Mouse (Mus musculus) MEL (cell line): ENCODE results near the gene Prpsap1. TPM values are rescaled to one million over a fixed set of nuclear protein-coding genes. Genes with fewer than 3 reads are reported as not detected.

Experiments used
- DNase-seq: peaks from one replicate; pipeline ENCODE4 v3.0.0; 2011; ENCODE audit warnings: low read depth, low spot score
- H3K27ac ChIP-seq: 2 replicates; pipeline ENCODE4 v1.5.1; 2012; ENCODE audit warnings: low read depth, mild to moderate bottlenecking, control low read depth, low read length, moderate library complexity; ENCODE audit not compliant: control insufficient read depth
- H3K27me3 ChIP-seq, 2 experiments: fragments of 150-350 bp in 1 of 2; sonication (generic) in 1 of 2; 2 replicates each; pipeline ENCODE4 v1.6.1; 2012; ENCODE audit warnings: low read length in 2 of 2, mild to moderate bottlenecking in 2 of 2, improper control_type of control experiment in 1 of 2, moderate library complexity in 1 of 2; ENCODE audit not compliant: insufficient read depth in 2 of 2, control insufficient read depth in 1 of 2
- H3K36me3 ChIP-seq, 2 experiments: 2 replicates each; pipeline ENCODE4 v1.6.1; 2012 to 2014; ENCODE audit warnings: low read length in 2 of 2, improper control_type of control experiment in 1 of 2, inconsistent platforms in 1 of 2, mild to moderate bottlenecking in 1 of 2; ENCODE audit not compliant: insufficient read depth in 2 of 2, control insufficient read depth in 1 of 2
- H3K4me1 ChIP-seq, 2 experiments: fragments of 150-350 bp in 1 of 2; sonication (generic) in 1 of 2; 2 replicates each; pipeline ENCODE4 v1.6.1; 2012; ENCODE audit warnings: low read length in 2 of 2, improper control_type of control experiment in 1 of 2, mild to moderate bottlenecking in 1 of 2; ENCODE audit not compliant: insufficient read depth in 2 of 2, control insufficient read depth in 1 of 2
- H3K4me3 ChIP-seq, 2 experiments: fragments of 150-350 bp in 1 of 2; sonication (generic) in 1 of 2; 2 replicates each; pipeline ENCODE4 v1.5.1; 2012; ENCODE audit warnings: low read depth in 2 of 2, low read length in 2 of 2, mild to moderate bottlenecking in 2 of 2, moderate library complexity in 2 of 2, control low read depth in 1 of 2, improper control_type of control experiment in 1 of 2; ENCODE audit not compliant: control insufficient read depth in 1 of 2, insufficient read depth in 1 of 2
- H3K79me2 ChIP-seq: 2 replicates; pipeline ENCODE4 v1.6.1; 2012; ENCODE audit warnings: mild to moderate bottlenecking, low read length, moderate library complexity; ENCODE audit not compliant: control insufficient read depth, poor library complexity, insufficient read depth
- H3K9ac ChIP-seq: 2 replicates; pipeline ENCODE4 v1.6.1; 2012; ENCODE audit warnings: low read depth, mild to moderate bottlenecking, control low read depth, low read length, moderate library complexity; ENCODE audit not compliant: control insufficient read depth, poor library complexity, severe bottlenecking
- H3K9me3 ChIP-seq: fragments of 150-350 bp; sonication (generic); replicated peaks from 2 replicates; pipeline ENCODE4 v1.6.1; 2012; ENCODE audit warnings: mild to moderate bottlenecking, low read length, improper control_type of control experiment, moderate library complexity; ENCODE audit not compliant: insufficient read depth
- BHLHE40 ChIP-seq: IDR thresholded peaks from 2 replicates; pipeline ENCODE4 v1.6.1; 2012; ENCODE audit warnings: low read depth, mild to moderate bottlenecking, inconsistent platforms, low read length, improper control_type of control experiment, borderline replicate concordance
- CHD2 ChIP-seq: IDR thresholded peaks from 2 replicates; pipeline ENCODE4 v1.6.1; 2011; ENCODE audit warnings: low read length, improper control_type of control experiment
- CTCF ChIP-seq, 3 experiments: IDR thresholded peaks in 2 of 3; conservative IDR thresholded peaks in 1 of 3; 2 replicates each; pipeline ENCODE4 v1.5.1; 2011 to 2012; ENCODE audit warnings: low read length in 3 of 3, low read depth in 2 of 3, mild to moderate bottlenecking in 2 of 3, improper control_type of control experiment in 1 of 3, inconsistent platforms in 1 of 3, mixed read lengths in 1 of 3, moderate library complexity in 1 of 3; ENCODE audit not compliant: control insufficient read depth in 1 of 3, insufficient read depth in 1 of 3, poor library complexity in 1 of 3, severe bottlenecking in 1 of 3
- ELF1 ChIP-seq: IDR thresholded peaks from 2 replicates; pipeline ENCODE4 v1.6.1; 2014; ENCODE audit warnings: low read depth, mild to moderate bottlenecking, inconsistent platforms, low read length, improper control_type of control experiment, moderate library complexity
- EP300 ChIP-seq, 2 experiments: IDR thresholded peaks; 2 replicates each; pipeline ENCODE4 v1.6.1; 2011; ENCODE audit warnings: improper control_type of control experiment in 2 of 2, low read length in 2 of 2, low read depth in 1 of 2, mild to moderate bottlenecking in 1 of 2
- GABPA ChIP-seq: IDR thresholded peaks from 2 replicates; pipeline ENCODE4 v1.6.1; 2012; ENCODE audit warnings: low read depth, mild to moderate bottlenecking, inconsistent platforms, low read length, improper control_type of control experiment, moderate library complexity
- GATA1 ChIP-seq: IDR thresholded peaks from 2 replicates; pipeline ENCODE4 v1.6.1; 2011; ENCODE audit warnings: low read depth, low read length, improper control_type of control experiment
- HCFC1 ChIP-seq: IDR thresholded peaks from 2 replicates; pipeline ENCODE4 v1.6.1; 2012; ENCODE audit warnings: low read depth, mild to moderate bottlenecking, inconsistent platforms, low read length, improper control_type of control experiment, moderate library complexity
- JUND ChIP-seq: IDR thresholded peaks from 2 replicates; pipeline ENCODE4 v1.6.1; 2011; ENCODE audit warnings: low read depth, mild to moderate bottlenecking, improper control_type of control experiment, low read length
- MAFK ChIP-seq: IDR thresholded peaks from 2 replicates; pipeline ENCODE4 v1.6.1; 2011; ENCODE audit warnings: low read depth, mild to moderate bottlenecking, low read length, improper control_type of control experiment, borderline replicate concordance
- MAX ChIP-seq: IDR thresholded peaks from 2 replicates; pipeline ENCODE4 v1.6.1; 2011; ENCODE audit warnings: low read length, improper control_type of control experiment
- MXI1 ChIP-seq: IDR thresholded peaks from 2 replicates; pipeline ENCODE4 v1.6.1; 2011; ENCODE audit warnings: mild to moderate bottlenecking, low read depth, low read length, improper control_type of control experiment
- MYC ChIP-seq: IDR thresholded peaks from 2 replicates; pipeline ENCODE4 v1.6.1; 2011; ENCODE audit warnings: low read depth, mild to moderate bottlenecking, low read length, improper control_type of control experiment, moderate library complexity
- NELFE ChIP-seq: IDR thresholded peaks from 2 replicates; pipeline ENCODE4 v1.6.1; 2011; ENCODE audit warnings: low read depth, low read length, improper control_type of control experiment
- NRF1 ChIP-seq: IDR thresholded peaks from 2 replicates; pipeline ENCODE4 v1.6.1; 2014; ENCODE audit warnings: low read depth, mild to moderate bottlenecking, inconsistent platforms, low read length, improper control_type of control experiment, moderate library complexity; ENCODE audit not compliant: poor library complexity, insufficient read depth, severe bottlenecking
- POLR2AphosphoS5 ChIP-seq: IDR thresholded peaks from 2 replicates; pipeline ENCODE4 v1.6.1; 2012; ENCODE audit warnings: low read depth, borderline replicate concordance, mild to moderate bottlenecking, inconsistent platforms, low read length, moderate library complexity, mixed read lengths
- RAD21 ChIP-seq: IDR thresholded peaks from 2 replicates; pipeline ENCODE4 v1.6.1; 2011; ENCODE audit warnings: mild to moderate bottlenecking, low read depth, low read length, improper control_type of control experiment
- RCOR1 ChIP-seq: IDR thresholded peaks from 2 replicates; pipeline ENCODE4 v1.6.1; 2012; ENCODE audit warnings: low read depth, mild to moderate bottlenecking, inconsistent platforms, low read length, improper control_type of control experiment
- SIN3A ChIP-seq: IDR thresholded peaks from 2 replicates; pipeline ENCODE4 v1.6.1; 2012; ENCODE audit warnings: low read length, improper control_type of control experiment, inconsistent platforms
- SMC3 ChIP-seq: IDR thresholded peaks from 2 replicates; pipeline ENCODE4 v1.6.1; 2011; ENCODE audit warnings: low read depth, low read length, improper control_type of control experiment
- TAL1 ChIP-seq: IDR thresholded peaks from 2 replicates; pipeline ENCODE4 v1.6.1; 2012; ENCODE audit warnings: mild to moderate bottlenecking, inconsistent platforms, low read length, moderate library complexity, mixed read lengths
- TCF12 ChIP-seq: IDR thresholded peaks from 2 replicates; pipeline ENCODE4 v1.6.1; 2014; ENCODE audit warnings: low read depth, mild to moderate bottlenecking, inconsistent platforms, low read length, improper control_type of control experiment, moderate library complexity
- ZC3H11A ChIP-seq: IDR thresholded peaks from 2 replicates; pipeline ENCODE4 v1.6.1; 2012; ENCODE audit warnings: low read depth, mild to moderate bottlenecking, inconsistent platforms, low read length, improper control_type of control experiment
- ZMIZ1 ChIP-seq: IDR thresholded peaks from 2 replicates; pipeline ENCODE4 v1.6.1; 2012; ENCODE audit warnings: low read depth, mild to moderate bottlenecking, inconsistent platforms, low read length, improper control_type of control experiment, moderate library complexity
- polyA plus RNA-seq, 2 experiments: library from polyadenylated mRNA; stranded (reverse) in 1 of 2; unstranded in 1 of 2; fragments of >175 nt in 1 of 2; fragments of >200 nt in 1 of 2; gene quantifications; 2 replicates each; pipeline versions ENCODE4 v1.2.1 to v1.2.4; 2012; ENCODE audit warnings: low replicate concordance in 2 of 2, low read depth in 1 of 2; ENCODE audit not compliant: insufficient read length in 2 of 2, insufficient read depth in 1 of 2, missing spikeins in 1 of 2
- total RNA-seq: library from RNA; depleted of rRNA; stranded (reverse); fragments of 300-350 nt; gene quantifications from 2 replicates; pipeline ENCODE4 v1.2.3, GENCODE M21; 2012

Gene Prpsap1
- total and polyA plus RNA-seq, 3 experiments, result 112 to 155 TPM; not detected in 1

DNA sequence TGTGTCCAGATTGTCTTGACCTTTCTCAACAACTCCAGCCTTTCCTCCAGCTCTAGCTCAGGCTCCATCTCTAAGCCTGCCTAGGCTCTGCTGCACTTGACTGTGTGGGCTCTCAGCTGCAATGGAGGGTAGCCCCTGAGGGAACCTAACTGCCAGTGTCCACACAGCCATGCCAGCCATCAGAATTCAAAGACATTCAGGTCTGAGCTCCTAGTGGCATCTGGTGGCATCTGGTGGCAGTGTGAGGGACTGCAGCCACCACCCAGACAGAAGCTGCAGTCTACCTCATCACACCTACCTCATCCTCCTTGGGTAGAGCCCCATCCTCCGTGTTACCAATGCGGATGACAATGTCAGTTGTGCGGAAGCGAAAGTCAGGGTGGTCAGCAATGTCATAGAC, 49.1 kb upstream of the Prpsap1 start:
- Histone ChIP-seq H3K9me3 (no peaks in the 10 kb centered on the region), H3K27me3 (no peaks in the 10 kb centered on the region), H3K4me1 (peaks cover 0 to 3% of the 10 kb centered on the region in 2 experiments; a peak in 1 of 4 replicates), H3K9ac (no peak overlapping the region), H3K27ac (no peak overlapping the region), H3K36me3 (peaks cover 0 to 2% of the 10 kb centered on the region in 2 experiments; a peak in 2 of 4 replicates), H3K4me3 (no peak overlapping the region), H3K79me2 (no peaks in the 10 kb centered on the region)
- peak; percentile 72 for DNase-seq
- TF ChIP-seq SIN3A (peak; percentile 45; the same call in 1 of the 2 replicates), SMC3 (peak; percentile 94), TCF12 (no peak), MXI1 (no peak), JUND (no peak), ZC3H11A (peak; percentile 86), GABPA (no peak), RAD21 (peak; percentile 90), CTCF (IDR thresholded peaks at IDR 0.05 in 2 of 3, conservative IDR thresholded peaks at IDR 0.05 in 1 of 3; ENCODE audit: control insufficient read depth in 1 of 3, insufficient read depth in 1 of 3, low read depth in 2 of 3, low read length in 3 of 3, poor library complexity in 1 of 3, severe bottlenecking in 1 of 3) (peak; percentile 86 to 94 (median 89))

DNA sequence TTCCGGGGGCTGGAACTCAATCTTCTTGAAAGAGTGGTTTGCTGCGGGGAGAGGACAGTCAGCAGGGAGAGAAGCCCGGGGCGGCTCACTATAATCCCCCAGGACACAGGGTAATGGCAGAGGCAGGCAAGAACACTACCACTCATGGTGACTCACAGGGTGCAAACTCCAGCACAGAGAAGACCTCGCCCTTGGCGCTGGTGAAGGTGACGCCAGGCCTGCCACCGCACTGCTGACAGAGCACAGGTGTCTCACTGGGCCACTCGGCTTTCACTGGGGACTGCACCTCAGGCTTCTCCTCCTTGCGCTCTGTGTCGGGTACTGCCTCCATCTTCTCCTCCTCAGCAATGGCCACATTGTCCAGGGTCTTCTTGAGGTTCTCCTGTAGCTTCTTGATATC, 47.2 kb upstream of the Prpsap1 start:
- no peaks in the 10 kb centered on the region for H3K27me3 ChIP-seq
- H3K9ac ChIP-seq, result no peak overlapping the region
- H3K4me3 ChIP-seq, result no peak overlapping the region
- H3K9me3 ChIP-seq, result no peaks in the 10 kb centered on the region
- no peak overlapping the region for H3K27ac ChIP-seq
- H3K79me2 ChIP-seq, result no peaks in the 10 kb centered on the region; the same call in 1 of the 2 replicates
- H3K36me3 ChIP-seq, result peaks cover 3 to 12% of the 10 kb centered on the region in 2 experiments; a peak in 3 of 4 replicates
- DNase-seq, result no peak
- TF ChIP-seq MYC (no peak), NRF1 (no peak), MAFK (no peak)
- TF ChIP-seq, all 39 proteins: peak for 0
- peaks cover 8 to 17% of the 10 kb centered on the region in 2 experiments; a peak in 3 of 4 replicates for H3K4me1 ChIP-seq

DNA sequence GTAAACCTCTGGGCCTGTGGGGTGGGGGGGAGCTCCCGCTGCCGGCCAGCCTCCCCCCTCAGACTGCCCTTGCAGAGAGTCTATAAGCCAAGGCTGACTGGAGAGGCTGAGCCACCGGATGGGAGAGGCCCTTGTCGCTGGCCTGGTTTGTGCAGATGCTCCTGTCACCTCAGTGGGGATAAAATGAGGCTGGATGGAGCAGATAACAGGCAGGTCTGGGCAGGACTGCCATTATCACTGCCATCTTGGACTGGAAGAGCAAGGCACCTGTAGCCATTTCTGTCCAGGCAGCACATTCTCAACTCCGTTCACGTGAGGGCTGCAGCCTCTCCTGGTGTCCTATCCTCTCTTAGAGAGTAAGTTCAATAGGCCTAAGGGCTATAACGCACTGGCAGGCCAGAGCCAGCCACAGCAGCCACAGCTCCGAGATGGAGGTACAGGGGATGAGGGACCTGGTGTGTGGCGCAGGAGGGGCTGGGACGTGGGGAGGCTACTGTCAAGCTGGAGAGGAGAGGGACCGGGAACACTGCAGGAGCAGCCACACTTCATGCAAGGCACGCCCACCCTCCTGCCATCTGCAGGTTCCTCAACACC, 44.2 kb upstream of the Prpsap1 start:
- no peak overlapping the region for H3K4me3 ChIP-seq
- peaks cover 3 to 14% of the 10 kb centered on the region in 2 experiments; a peak in 3 of 4 replicates for H3K36me3 ChIP-seq
- DNase-seq, result peak; percentile 41
- H3K9me3 ChIP-seq, result no peaks in the 10 kb centered on the region
- no peak overlapping the region for H3K9ac ChIP-seq
- peaks cover 8 to 20% of the 10 kb centered on the region in 2 experiments; a peak in 3 of 4 replicates for H3K4me1 ChIP-seq
- H3K27ac ChIP-seq, result no peak overlapping the region
- peaks cover 17% of the 10 kb centered on the region for H3K79me2 ChIP-seq
- no peaks in the 10 kb centered on the region for H3K27me3 ChIP-seq
- TF ChIP-seq TCF12 (peak; percentile 61; the same call in 1 of the 2 replicates), MYC (no peak), MXI1 (no peak), RCOR1 (no peak), NELFE (no peak; the same call in 1 of the 2 replicates), ZMIZ1 (no peak), CTCF (IDR thresholded peaks at IDR 0.05 in 2 of 3, conservative IDR thresholded peaks at IDR 0.05 in 1 of 3; ENCODE audit: control insufficient read depth in 1 of 3, insufficient read depth in 1 of 3, low read depth in 2 of 3, low read length in 3 of 3, poor library complexity in 1 of 3, severe bottlenecking in 1 of 3) (no peak), EP300 (IDR thresholded peaks at IDR 0.05; ENCODE audit: low read depth in 1 of 2, low read length in 2 of 2) (0 out of 4 replicates have a peak, but pooled peaks have one; percentile 11 to 12), TAL1 (peak; percentile 30), CHD2 (no peak), GATA1 (peak; percentile 47; the same call in 1 of the 2 replicates), POLR2AphosphoS5 (no peak), BHLHE40 (0 out of 2 replicates have a peak, but pooled peaks have one; percentile 1), ELF1 (no peak), HCFC1 (no peak), SMC3 (no peak), MAX (no peak), SIN3A (no peak)
